Mouse (Mus musculus) spleen, adult 2 months (tissue): ENCODE measurements around the gene Plxnb1.

ENCODE experiments used
- CTCF ChIP-seq: fragments of 200-500 bp; IDR thresholded peaks from 2 replicates; pipeline ENCODE4 v1.5.1; 2011; ENCODE audit warnings: mild to moderate bottlenecking, inconsistent platforms; ENCODE audit not compliant: insufficient read depth, insufficient read length, insufficient replicate concordance; ENCODE audit errors: extremely low read depth
- POLR2A ChIP-seq: fragments of 200-500 bp; IDR thresholded peaks from 2 replicates; pipeline ENCODE4 v1.6.1; 2011; ENCODE audit warnings: low read depth, low read length, inconsistent platforms

GRCm38 (mm10) chr9:109084922-109085321 lies 10.3 kb upstream of the Plxnb1 start:
- TF ChIP-seq CTCF (peak; percentile 15; the same call in 1 of the 2 replicates), POLR2A (no peak)
